14 mouse cellular contexts compared by ENCODE assay signal in genomic region chr1:168495687-168496527, GRCm38 (mm10).
DNase-seq lines count a peak whose midpoint lies in the region; ATAC-seq and TF ChIP-seq lines count a peak whose summit lies in the region.
"Had no signal": no experiment of that assay in that cellular context is flagged by ENCODE, and none has a peak within 500 bp of the region (broad histone marks: within the 10 kb centered on the region; RNA-seq: fewer than 3 reads in every experiment).

No protein-coding gene starts in this region.

- no peak for TF ChIP-seq POLR2A in olfactory bulb, adult 2 months (IDR thresholded peaks at IDR 0.05; ENCODE audit: insufficient read depth, low read depth, low read length)

- no peak for TF ChIP-seq CTCF in forebrain, postnatal 0 days (IDR thresholded peaks at IDR 0.05; ENCODE audit: low read depth)
- no peak for TF ChIP-seq CTCF in hindbrain, postnatal 0 days (IDR thresholded peaks at IDR 0.05; ENCODE audit: low read depth)
- TF ChIP-seq CTCF in olfactory bulb, adult 2 months (IDR thresholded peaks at IDR 0.05; ENCODE audit: insufficient read depth, low read depth, low read length) = no peak

- WGBS in forebrain, postnatal 0 days = 34% methylated on average over 13 of the region's 13 CpGs
- 23% methylated on average over 13 of the region's 13 CpGs for WGBS in hindbrain, postnatal 0 days
- 14% methylated on average over 13 of the region's 13 CpGs for WGBS in olfactory bulb, adult 2 months

- H3K9me3 ChIP-seq in forebrain, postnatal 0 days (ENCODE audit: low read length) = no peaks in the 10 kb centered on the region
- H3K9me3 ChIP-seq in hindbrain, postnatal 0 days (ENCODE audit: low read length) = no peaks in the 10 kb centered on the region

- H3K4me3 ChIP-seq in forebrain, postnatal 0 days (ENCODE audit: low read depth, low read length) = no peak overlapping the region
- no peak overlapping the region for H3K4me3 ChIP-seq in hindbrain, postnatal 0 days (ENCODE audit: low read length)
- H3K4me3 ChIP-seq in olfactory bulb, adult 2 months (ENCODE audit: insufficient read depth, low read depth, low read length) = peak overlapping the region; percentile 30

- peak; percentile 82 for ATAC-seq in forebrain, postnatal 0 days
- peak; percentile 86 for ATAC-seq in hindbrain, postnatal 0 days
- ATAC-seq: Patski had no signal

- H3K27me3 ChIP-seq in forebrain, postnatal 0 days (ENCODE audit: insufficient read depth, low read length) = no peaks in the 10 kb centered on the region
- no peaks in the 10 kb centered on the region for H3K27me3 ChIP-seq in hindbrain, postnatal 0 days (ENCODE audit: insufficient read depth, low read length)
- H3K27me3 ChIP-seq: CH12.LX, Patski had no signal

- DNase-seq in layer of hippocampus, adult 9-11 months = peak; percentile 5
- DNase-seq in layer of hippocampus, adult 11-12 months (ENCODE audit: low spot score) = no peak
- peak; percentile 56 for DNase-seq in forebrain, postnatal 0 days
- DNase-seq in hindbrain, postnatal 0 days (ENCODE audit: low spot score) = peak; percentile 48
- DNase-seq in embryo, embryonic 11 days = no peak
- no peak for DNase-seq in spleen, postnatal 14 days (ENCODE audit: low spot score in 2 of 2)
- DNase-seq in layer of hippocampus, postnatal 25 days (ENCODE audit: extremely low spot score in 1 of 2, low spot score in 1 of 2) = no peak
- DNase-seq: adrenal gland, adult 2 months; gastrocnemius, postnatal 36 days; heart, postnatal 14 days; thymus, adult 18-20 months had no signal

- H3K4me1 ChIP-seq in forebrain, postnatal 0 days (ENCODE audit: insufficient read depth) = no peaks in the 10 kb centered on the region
- H3K4me1 ChIP-seq in hindbrain, postnatal 0 days (ENCODE audit: insufficient read depth, low read length) = peaks cover 6% of the 10 kb centered on the region; the same call in 1 of the 2 replicates
- peaks cover 9% of the 10 kb centered on the region for H3K4me1 ChIP-seq in olfactory bulb, adult 2 months (ENCODE audit: control insufficient read depth, insufficient read depth, low read length)

- peak overlapping the region; percentile 54; the same call in 1 of the 2 replicates for H3K27ac ChIP-seq in forebrain, postnatal 0 days (ENCODE audit: low read depth, low read length)
- H3K27ac ChIP-seq in hindbrain, postnatal 0 days = no peak overlapping the region
- peak overlapping the region; percentile 70; the same call in 1 of the 2 replicates for H3K27ac ChIP-seq in olfactory bulb, adult 2 months (ENCODE audit: insufficient read depth, low read depth, low read length)

- peak overlapping the region; percentile 30 for H3K4me2 ChIP-seq in forebrain, postnatal 0 days (ENCODE audit: low read depth)
- peak overlapping the region; percentile 36 for H3K4me2 ChIP-seq in hindbrain, postnatal 0 days (ENCODE audit: low read depth, low read length)

- 0 out of 2 replicates have a peak overlapping the region, but pooled peaks have one; percentile 10 for H3K9ac ChIP-seq in forebrain, postnatal 0 days
- H3K9ac ChIP-seq in hindbrain, postnatal 0 days (replicated peaks; ENCODE audit: low read length) = no peak overlapping the region

- H3K36me3 ChIP-seq in forebrain, postnatal 0 days (ENCODE audit: insufficient read depth) = no peaks in the 10 kb centered on the region
- no peaks in the 10 kb centered on the region for H3K36me3 ChIP-seq in hindbrain, postnatal 0 days (ENCODE audit: insufficient read depth, low read length)

Comparison
In these comparisons a context has a peak if more than half of its experiments do, and no peak if none do; other contexts are left out.
1. DNase-seq: peak in layer of hippocampus, adult 9-11 months (single experiment), forebrain, postnatal 0 days (single experiment) and hindbrain, postnatal 0 days (single experiment); none in layer of hippocampus, adult 11-12 months (single experiment), embryo, embryonic 11 days (single experiment), spleen, postnatal 14 days (0 of 2) and layer of hippocampus, postnatal 25 days (0 of 2).